Mouse (Mus musculus): ENCODE results near the gene Gm44596.

- TF ChIP-seq GATA1 (IDR thresholded peaks at IDR 0.05; ENCODE audit: borderline replicate concordance, low read length) (no peak), FLI1 (IDR thresholded peaks at IDR 0.05; ENCODE audit: low read length) (no peak)
Measured at GRCm38 (mm10) chr6:128440238-128440637, 64.9 kb downstream of the Gm44596 start.

All from megakaryocyte, embryonic 14.5 days (primary cell).